Mouse (Mus musculus) cortical plate, adult 2 months (tissue): ENCODE data around the gene Cox6a2. TPM values are rescaled to one million over a fixed set of nuclear protein-coding genes. Genes with fewer than 3 reads are reported as not detected.
"Not testable (repeated sequence)": the region's sequence is repeated elsewhere in the genome, so short reads cannot be mapped to it uniquely, and the experiment has no call there.

ENCODE experiments used
- H3K27ac ChIP-seq: fragments of 200-500 bp; 2 replicates; pipeline ENCODE4 v1.5.1; 2012; ENCODE audit warnings: low read length, control low read depth, inconsistent platforms; ENCODE audit not compliant: insufficient read depth
- H3K4me1 ChIP-seq: fragments of 200-500 bp; 2 replicates; pipeline ENCODE4 v1.6.1; 2011; ENCODE audit warnings: low read length; ENCODE audit not compliant: control insufficient read depth, insufficient read depth
- H3K4me3 ChIP-seq: fragments of 200-500 bp; 2 replicates; pipeline ENCODE4 v1.5.1; 2011; ENCODE audit warnings: mild to moderate bottlenecking, low read length, control low read depth; ENCODE audit not compliant: insufficient read depth
- CTCF ChIP-seq: fragments of 200-500 bp; IDR thresholded peaks from 2 replicates; pipeline ENCODE4 v1.5.1; 2011; ENCODE audit warnings: mild to moderate bottlenecking, control low read depth, low read length; ENCODE audit not compliant: insufficient read depth; ENCODE audit errors: extremely low read depth
- POLR2A ChIP-seq: fragments of 200-500 bp; IDR thresholded peaks from 2 replicates; pipeline ENCODE4 v1.6.1; 2011; ENCODE audit warnings: mild to moderate bottlenecking, low read length, control low read depth; ENCODE audit not compliant: insufficient read depth; ENCODE audit errors: extremely low read depth
- polyA plus RNA-seq: library from polyadenylated mRNA; depleted of rRNA; stranded (reverse); fragments of >200 nt; gene quantifications from 2 replicates; pipeline ENCODE4 v1.2.3, GENCODE M21; 2012; rRNA removed

Gene Cox6a2
- polyA plus RNA-seq, 1 experiment: 36.4 TPM

- Histone ChIP-seq H3K27ac (no peak overlapping the region), H3K4me3 (no peak overlapping the region), H3K4me1 (no peaks in the 10 kb centered on the region)
- TF ChIP-seq CTCF (no peak), POLR2A (no peak)
Measured at GRCm38 (mm10) chr7:128181691-128182090, 24.5 kb downstream of the Cox6a2 start.

GRCm38 (mm10) chr7:128180546-128180945 lies 25.6 kb downstream of the Cox6a2 start:
- H3K4me1 ChIP-seq: no peaks in the 10 kb centered on the region
- no peak overlapping the region for H3K27ac ChIP-seq
- H3K4me3 ChIP-seq: no peak overlapping the region
- TF ChIP-seq POLR2A: no peak

- Histone ChIP-seq H3K4me1 (no peaks in the 10 kb centered on the region), H3K4me3 (no peak overlapping the region), H3K27ac (no peak overlapping the region)
- TF ChIP-seq CTCF: no peak
- TF ChIP-seq POLR2A: no peak
Measured at GRCm38 (mm10) chr7:128180126-128180525, 26.1 kb downstream of the Cox6a2 start.

- Histone ChIP-seq H3K4me3 (no peak overlapping the region), H3K4me1 (no peaks in the 10 kb centered on the region), H3K27ac (no peak overlapping the region)
- no peak for TF ChIP-seq POLR2A
- TF ChIP-seq CTCF: no peak
Measured at GRCm38 (mm10) chr7:128178385-128178784, 27.8 kb downstream of the Cox6a2 start.

- H3K4me3 ChIP-seq: no peak overlapping the region
- H3K4me1 ChIP-seq: no peaks in the 10 kb centered on the region
- TF ChIP-seq CTCF: no peak
- no peak for TF ChIP-seq POLR2A
- no peak overlapping the region for H3K27ac ChIP-seq
Measured at GRCm38 (mm10) chr7:128169996-128170395, 36.2 kb downstream of the Cox6a2 start.

GRCm38 (mm10) chr7:128166391-128166790 lies 39.8 kb downstream of the Cox6a2 start:
- TF ChIP-seq CTCF (no peak), POLR2A (no peak)
- Histone ChIP-seq H3K27ac (no peak overlapping the region), H3K4me3 (no peak overlapping the region), H3K4me1 (no peaks in the 10 kb centered on the region; the same call in 1 of the 2 replicates)

- Histone ChIP-seq H3K4me1 (no peaks in the 10 kb centered on the region; the same call in 1 of the 2 replicates), H3K4me3 (no peak overlapping the region), H3K27ac (no peak overlapping the region)
- TF ChIP-seq CTCF: no peak
- TF ChIP-seq POLR2A: no peak
Measured at GRCm38 (mm10) chr7:128164001-128164400, 42.2 kb downstream of the Cox6a2 start.

GRCm38 (mm10) chr7:128158688-128159354 lies 47.4 kb downstream of the Cox6a2 start:
- H3K27ac ChIP-seq, H3K4me1 ChIP-seq, H3K4me3 ChIP-seq: not testable (repeated sequence)

Other genes starting within 250 kb of the Cox6a2 start
- 380 and 408 TPM in 2 replicates for gene Fus, start 238.9 kb downstream of the Cox6a2 start, polyA plus RNA-seq
- 8.9 and 10.6 TPM in 2 replicates for gene Pycard, start 212.5 kb downstream of the Cox6a2 start, polyA plus RNA-seq
- gene Trim72, start 202.4 kb downstream of the Cox6a2 start, polyA plus RNA-seq: 1.6 and 1.7 TPM in 2 replicates
- 15.2 and 15.4 TPM in 2 replicates for gene Itgam, start 143.7 kb downstream of the Cox6a2 start, polyA plus RNA-seq
- 0.02 and 0.10 TPM in 2 replicates for gene Gm49368, start 143.7 kb downstream of the Cox6a2 start, polyA plus RNA-seq
- gene Itgax, start 76.8 kb downstream of the Cox6a2 start, polyA plus RNA-seq: 0.21 and 0.23 TPM in 2 replicates
- 0.67 and 0.87 TPM in 2 replicates for gene Itgad, start 52.0 kb downstream of the Cox6a2 start, polyA plus RNA-seq
- gene Armc5, start 31.0 kb upstream of the Cox6a2 start, polyA plus RNA-seq: 12.9 and 13.0 TPM in 2 replicates
- gene 9130023H24Rik, start 31.6 kb upstream of the Cox6a2 start, polyA plus RNA-seq: 1.9 and 2.4 TPM in 2 replicates
- 16.4 and 17.6 TPM in 2 replicates for gene Tgfb1i1, start 40.4 kb upstream of the Cox6a2 start, polyA plus RNA-seq
- not detected in 2 replicates for gene Slc5a2, start 59.3 kb upstream of the Cox6a2 start, polyA plus RNA-seq
- gene BC017158, start 91.8 kb upstream of the Cox6a2 start, polyA plus RNA-seq: 30.9 and 31.8 TPM in 2 replicates
- gene Rgs10, start 212.4 kb upstream of the Cox6a2 start, polyA plus RNA-seq: 69.9 and 71.8 TPM in 2 replicates